Mouse (Mus musculus) heart, postnatal 0 days (tissue): Measurements from ENCODE around the gene Sprn. TPM values are rescaled to one million over a fixed set of nuclear protein-coding genes. Genes with fewer than 3 reads are reported as not detected.

ENCODE experiments used
- ATAC-seq: fragments of 200-750 bp; cut with Nextera tagmentation; 2 replicates; pipeline ENCODE4 v1.8.0; 2017; ENCODE audit warnings: low read depth, moderate number of reproducible peaks, moderate library complexity; ENCODE audit not compliant: insufficient read depth
- DNase-seq: peaks from one replicate; pipeline ENCODE4 v3.0.0-alpha.2; 2016; ENCODE audit warnings: low spot score
- H3K27ac ChIP-seq: fragments of 300-500 bp; sonication (generic); 2 replicates; pipeline ENCODE4 v1.5.1; 2014; ENCODE audit warnings: low read depth, mild to moderate bottlenecking
- H3K27me3 ChIP-seq: fragments of 300-500 bp; sonication (generic); 2 replicates; pipeline ENCODE4 v1.6.1; 2014; ENCODE audit warnings: low read length, mixed read lengths; ENCODE audit not compliant: control insufficient read depth, insufficient read depth
- H3K36me3 ChIP-seq: fragments of 300-500 bp; sonication (generic); replicated peaks from 2 replicates; pipeline ENCODE4 v1.6.1; 2014; ENCODE audit warnings: low read length, mixed read lengths; ENCODE audit not compliant: control insufficient read depth, insufficient read depth
- H3K4me1 ChIP-seq: fragments of 300-500 bp; sonication (generic); 2 replicates; pipeline ENCODE4 v1.6.1; 2014; ENCODE audit warnings: antibody characterized with exemption; ENCODE audit not compliant: control insufficient read depth, insufficient read depth
- H3K4me2 ChIP-seq: fragments of 300-500 bp; sonication (generic); 2 replicates; pipeline ENCODE4 v1.6.1; 2014; ENCODE audit warnings: low read depth, mild to moderate bottlenecking, low read length, moderate library complexity
- H3K4me3 ChIP-seq: fragments of 300-500 bp; sonication (generic); 2 replicates; pipeline ENCODE4 v1.5.1; 2014; ENCODE audit warnings: low read depth, low read length
- H3K9ac ChIP-seq: fragments of 300-500 bp; sonication (generic); replicated peaks from 2 replicates; pipeline ENCODE4 v1.6.1; 2014; ENCODE audit warnings: low read depth, low read length, mixed read lengths
- H3K9me3 ChIP-seq: fragments of 300-500 bp; sonication (generic); replicated peaks from 2 replicates; pipeline ENCODE4 v1.6.1; 2016; ENCODE audit warnings: low read length; ENCODE audit not compliant: control insufficient read depth
- CTCF ChIP-seq: IDR thresholded peaks from 2 replicates; pipeline ENCODE4 v1.5.1; 2016; ENCODE audit warnings: antibody characterized with exemption, control low read depth, low read depth
- EP300 ChIP-seq: IDR thresholded peaks from 2 replicates; pipeline ENCODE4 v1.6.1; 2016; ENCODE audit warnings: antibody characterized with exemption, low read depth
- WGBS: fragments of 180-500 bp; shearing (Covaris S2); extraction: QIAGEN DNeasy Blood & Tissue Kit; methylation state at CpG from one replicate; pipeline ENCODE4 v1.1.7; 2014; 5-methylcytosine and 5-hydroxymethylcytosine counted together
- polyA plus RNA-seq: library from polyadenylated mRNA; unstranded; fragments of >200 nt; fragmentation: Nextera tagmentation; extraction: Ambion mirVana; gene quantifications from 2 replicates; pipeline ENCODE4 v1.2.1, GENCODE M21; 2015
- total RNA-seq: library from RNA; depleted of rRNA; stranded (reverse); fragments of >200 nt; gene quantifications from 2 replicates; pipeline ENCODE4 v1.2.3, GENCODE M21; 2014; ENCODE audit warnings: low replicate concordance

The Sprn gene
- total and polyA plus RNA-seq, 2 experiments from 2014 or later: 0.16 to 0.61 TPM

DNA sequence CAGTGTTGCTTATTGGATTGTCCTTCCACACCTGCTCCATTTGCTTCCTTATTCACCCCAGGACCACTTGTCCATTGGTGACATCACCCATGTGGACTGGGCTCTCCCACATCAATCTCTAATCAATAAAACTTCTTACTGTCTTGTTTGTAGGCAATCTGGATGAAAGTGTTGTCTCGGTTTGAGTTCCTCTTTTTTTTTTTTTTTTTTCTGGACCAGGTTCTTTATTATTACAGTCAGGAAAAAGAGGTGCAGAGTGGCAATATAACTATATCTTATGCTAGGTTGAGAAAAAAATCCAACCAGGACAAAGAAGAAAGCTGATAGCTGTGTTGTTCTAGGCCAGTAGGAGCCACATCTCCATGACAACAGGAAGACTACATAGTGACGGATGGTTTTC, 26.0 kb upstream of the Sprn start:
- whole genome bisulfite sequencing: 68% methylated on average over 2 of the region's 2 CpGs
- H3K27ac ChIP-seq: no peak overlapping the region
- H3K4me2 ChIP-seq: no peak overlapping the region
- no peaks in the 10 kb centered on the region for H3K27me3 ChIP-seq
- no peaks in the 10 kb centered on the region for H3K4me1 ChIP-seq
- DNase-seq: no peak
- no peak for ATAC-seq
- H3K9me3 ChIP-seq: no peaks in the 10 kb centered on the region
- TF ChIP-seq EP300 (no peak), CTCF (no peak)
- no peaks in the 10 kb centered on the region for H3K36me3 ChIP-seq
- H3K9ac ChIP-seq: no peak overlapping the region
- no peak overlapping the region for H3K4me3 ChIP-seq

GRCm38 (mm10) chr7:140179176-140179575, 24.5 kb upstream of the Sprn start:
- Histone ChIP-seq H3K27ac (no peak overlapping the region), H3K9ac (no peak overlapping the region), H3K4me2 (no peak overlapping the region), H3K27me3 (no peaks in the 10 kb centered on the region), H3K4me3 (no peak overlapping the region), H3K9me3 (no peaks in the 10 kb centered on the region), H3K4me1 (no peaks in the 10 kb centered on the region), H3K36me3 (no peaks in the 10 kb centered on the region)
- DNase-seq (no peak), ATAC-seq (no peak)
- TF ChIP-seq CTCF (no peak), EP300 (no peak)
- WGBS: 87% methylated on average over 2 of the region's 2 CpGs

- 25% methylated on average over 1 of the region's 1 CpGs for WGBS
- TF ChIP-seq CTCF: no peak
- no peaks in the 10 kb centered on the region for H3K27me3 ChIP-seq
Observed at GRCm38 (mm10) chr7:140172936-140173335, 18.3 kb upstream of the Sprn start, which contains the start of gene Olfr523. Olfr523 (plus strand) TSS chr7:140173217.

GRCm38 (mm10) chr7:140170863-140171262, 16.2 kb upstream of the Sprn start:
- no peak for ATAC-seq
- H3K4me3 ChIP-seq: no peak overlapping the region
- H3K4me2 ChIP-seq: no peak overlapping the region
- H3K9me3 ChIP-seq: no peaks in the 10 kb centered on the region
- no peaks in the 10 kb centered on the region for H3K36me3 ChIP-seq
- no peak for TF ChIP-seq EP300
- no peak for TF ChIP-seq CTCF
- WGBS: 83% methylated on average over 3 of the region's 3 CpGs
- H3K4me1 ChIP-seq: no peaks in the 10 kb centered on the region
- no peaks in the 10 kb centered on the region for H3K27me3 ChIP-seq
- DNase-seq: no peak
- H3K9ac ChIP-seq: no peak overlapping the region
- no peak overlapping the region for H3K27ac ChIP-seq

More at GRCm38 (mm10) chr7:140172936-140173335, 18.3 kb upstream of the Sprn start, which contains the start of gene Olfr523:
- no peak for DNase-seq
- Histone ChIP-seq H3K4me1 (no peaks in the 10 kb centered on the region), H3K27ac (no peak within 1 kb of the TSS), H3K9ac (no peak within 1 kb of the TSS), H3K4me2 (no peak within 1 kb of the TSS), H3K36me3 (no peaks in the 10 kb centered on the region), H3K4me3 (no peak within 1 kb of the TSS), H3K9me3 (no peaks in the 10 kb centered on the region)
- ATAC-seq: no peak

- H3K4me2 ChIP-seq: no peak overlapping the region
- WGBS: 69% methylated on average over 4 of the region's 4 CpGs
- H3K9me3 ChIP-seq: no peaks in the 10 kb centered on the region
- no peaks in the 10 kb centered on the region for H3K4me1 ChIP-seq
- TF ChIP-seq EP300 (no peak), CTCF (no peak)
- H3K9ac ChIP-seq: no peak overlapping the region
- no peaks in the 10 kb centered on the region for H3K36me3 ChIP-seq
- DNase-seq: no peak
- no peaks in the 10 kb centered on the region for H3K27me3 ChIP-seq
- no peak overlapping the region for H3K27ac ChIP-seq
- H3K4me3 ChIP-seq: no peak overlapping the region
- ATAC-seq: no peak
Observed at GRCm38 (mm10) chr7:140169386-140169785, 14.7 kb upstream of the Sprn start.

DNA sequence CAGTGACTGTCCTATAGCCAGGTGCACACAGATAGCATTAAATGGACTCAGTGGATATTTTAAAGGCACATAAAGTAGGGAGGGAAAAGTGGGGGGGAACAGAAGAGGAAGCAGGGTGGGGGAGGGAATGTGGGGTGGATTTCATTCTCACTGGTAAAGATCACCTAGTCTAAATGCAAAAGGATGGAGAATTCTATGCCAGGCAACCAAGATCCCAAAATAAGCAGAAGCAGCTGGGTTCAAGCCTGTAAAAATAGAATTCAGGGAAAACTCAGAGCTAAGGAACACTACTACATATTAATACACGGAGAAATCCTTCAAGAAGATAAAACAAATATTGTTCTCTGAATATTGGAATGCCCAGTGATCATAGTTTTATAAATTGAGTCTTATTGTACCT, 13.3 kb upstream of the Sprn start:
- Histone ChIP-seq H3K27ac (no peak overlapping the region), H3K9ac (no peak overlapping the region), H3K4me3 (no peak overlapping the region), H3K36me3 (no peaks in the 10 kb centered on the region), H3K4me2 (no peak overlapping the region), H3K4me1 (no peaks in the 10 kb centered on the region), H3K27me3 (no peaks in the 10 kb centered on the region), H3K9me3 (no peaks in the 10 kb centered on the region)
- DNase-seq: no peak
- TF ChIP-seq CTCF (no peak), EP300 (no peak)
- no peak for ATAC-seq
- 55% methylated on average over 1 of the region's 1 CpGs for WGBS
